Mouse (Mus musculus) retina, embryonic 14.5 days (tissue): ENCODE measurements around the gene Ptpn11.
A peak's percentile ranks its signal among the peaks of the same experiment; 100 is the strongest.
"Not testable (repeated sequence)": the region's sequence is repeated elsewhere in the genome, so short reads cannot be mapped to it uniquely, and the experiment has no call there.

Source experiments
- DNase-seq: peaks from one replicate; pipeline ENCODE4 v3.0.0-alpha.2; 2015; ENCODE audit warnings: low spot score

Ptpn11 gene

DNA sequence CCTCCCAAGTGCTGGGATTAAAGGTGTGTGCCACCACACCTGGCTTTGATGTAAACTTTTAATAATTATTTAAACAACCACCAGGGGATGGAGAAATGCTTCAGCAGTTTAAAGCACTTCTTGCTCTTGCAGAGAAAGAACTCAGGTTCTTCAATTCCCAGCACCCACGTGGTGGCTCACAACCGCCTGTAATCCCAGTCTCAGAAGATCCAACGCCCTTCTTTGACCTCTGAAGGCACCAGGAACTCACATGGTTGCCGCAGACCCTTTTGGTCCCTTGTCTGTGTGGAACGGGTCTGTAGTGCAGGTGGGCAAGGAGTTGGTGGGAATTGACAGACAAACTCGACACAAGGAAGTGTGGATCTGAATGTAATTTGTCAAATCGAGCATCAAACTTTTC, 23.5 kb upstream of the Ptpn11 start:
- no peak for DNase-seq

DNA sequence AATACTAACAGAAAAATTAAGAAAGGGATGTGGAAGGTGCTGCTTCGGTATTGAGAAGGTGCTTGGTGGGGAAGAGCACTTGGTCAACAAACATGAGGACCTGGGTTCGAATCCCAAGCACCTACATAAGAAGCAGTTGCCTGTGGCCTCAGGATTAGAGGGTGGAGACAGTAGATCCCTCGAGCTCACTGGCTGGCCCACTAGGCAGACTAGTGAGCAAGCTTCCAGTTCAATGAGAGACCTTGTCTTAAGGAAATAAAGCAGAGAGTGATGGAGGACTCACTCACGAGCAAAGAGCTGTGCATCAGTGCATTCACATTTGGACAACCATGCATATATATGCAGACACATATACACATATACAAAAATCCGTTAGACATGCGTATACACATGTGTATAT, 20.9 kb upstream of the Ptpn11 start:
- no peak for DNase-seq

DNA sequence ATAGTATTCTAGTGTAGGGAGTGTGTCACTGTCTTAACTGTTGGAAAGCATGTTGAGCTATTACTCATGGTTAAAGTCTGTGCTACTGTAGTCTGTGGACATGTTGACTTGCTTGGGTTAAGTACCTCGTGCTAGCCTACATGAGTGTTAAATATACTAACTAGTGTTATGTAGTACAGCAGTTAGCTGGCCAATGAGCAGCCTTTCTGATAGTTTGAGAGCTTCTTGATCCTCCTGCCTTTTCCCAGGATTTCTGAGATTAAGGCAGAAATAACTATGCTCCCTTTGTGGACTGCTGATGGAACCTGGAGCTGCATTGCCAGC, 19.4 kb upstream of the Ptpn11 start:
- DNase-seq = no peak

DNA sequence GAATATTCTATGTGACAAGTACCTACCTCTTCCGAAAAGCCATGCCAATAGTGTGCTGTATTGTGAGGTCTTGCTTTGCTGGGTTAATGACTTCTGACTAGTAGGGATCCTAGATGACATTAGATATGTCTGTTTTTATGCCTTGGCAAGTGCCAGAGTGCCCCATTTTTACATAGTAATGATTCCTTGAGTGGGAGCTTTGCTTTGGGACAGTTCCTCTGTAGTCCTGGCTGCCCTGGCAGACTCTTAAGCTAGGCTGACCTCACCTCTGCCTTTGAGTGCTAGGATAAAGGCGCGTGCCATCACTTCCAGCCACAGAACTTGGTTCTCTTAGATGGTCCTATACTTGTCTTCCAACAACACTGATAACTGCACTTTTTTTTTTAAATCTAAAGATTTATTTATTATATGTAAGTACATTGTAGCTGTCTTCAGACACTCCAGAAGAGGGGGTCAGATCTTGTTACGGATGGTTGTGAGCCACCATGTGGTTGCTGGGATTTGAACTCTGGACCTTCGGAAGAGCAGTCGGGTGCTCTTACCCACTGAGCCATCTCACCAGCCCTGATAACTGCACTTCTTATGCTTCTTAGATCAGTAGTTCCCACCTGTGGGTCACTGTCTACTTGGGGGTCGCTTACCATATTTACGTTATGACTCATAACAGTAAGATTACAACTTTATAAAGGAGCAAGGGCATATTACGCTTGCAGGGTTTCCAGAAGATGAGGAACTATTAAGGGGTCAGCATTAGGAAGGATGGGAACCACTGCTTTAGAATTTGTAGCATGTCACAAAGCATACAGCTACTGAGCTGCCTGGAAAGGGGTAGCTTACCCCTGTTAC, 18.8 kb upstream of the Ptpn11 start:
- no peak for DNase-seq

DNA sequence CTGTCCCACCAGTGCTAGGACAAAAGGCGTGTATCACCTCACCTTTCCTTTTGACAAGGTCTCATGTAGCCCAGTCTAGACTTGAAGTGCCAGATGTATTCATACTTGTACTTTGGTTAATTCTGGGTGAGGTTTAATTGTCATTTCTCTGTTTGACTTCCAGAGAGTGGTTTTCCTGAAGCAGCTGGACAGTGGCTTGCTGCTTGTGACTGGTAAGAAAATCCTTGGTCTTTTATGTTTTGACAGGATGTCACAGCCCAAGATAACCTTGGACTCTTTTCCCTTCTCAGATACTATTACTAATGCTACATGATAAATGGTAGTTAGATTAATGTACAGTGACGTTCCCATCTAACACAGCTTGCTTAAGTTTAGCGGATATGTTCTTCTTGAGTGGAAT, 15.8 kb upstream of the Ptpn11 start:
- DNase-seq = no peak

DNA sequence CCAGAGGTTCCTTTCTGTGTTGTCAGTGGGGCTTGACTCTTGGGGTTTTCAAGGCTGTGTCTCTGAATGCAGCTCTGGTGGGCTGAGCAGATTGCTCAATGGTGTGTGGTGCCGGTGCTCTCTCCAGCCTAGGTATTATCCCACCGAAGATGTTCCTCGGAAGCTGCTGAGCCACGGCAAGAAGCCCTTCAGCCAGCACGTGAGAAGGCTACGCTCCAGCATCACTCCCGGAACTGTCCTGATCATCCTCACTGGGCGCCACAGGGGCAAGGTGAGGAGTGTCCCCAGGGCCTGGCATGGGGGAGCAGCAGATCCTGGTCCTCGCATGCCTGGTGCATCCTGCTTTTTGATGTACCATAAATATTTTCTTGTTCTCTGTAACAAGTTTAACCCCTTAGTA, 15.3 kb upstream of the Ptpn11 start:
- DNase-seq = no peak

DNA sequence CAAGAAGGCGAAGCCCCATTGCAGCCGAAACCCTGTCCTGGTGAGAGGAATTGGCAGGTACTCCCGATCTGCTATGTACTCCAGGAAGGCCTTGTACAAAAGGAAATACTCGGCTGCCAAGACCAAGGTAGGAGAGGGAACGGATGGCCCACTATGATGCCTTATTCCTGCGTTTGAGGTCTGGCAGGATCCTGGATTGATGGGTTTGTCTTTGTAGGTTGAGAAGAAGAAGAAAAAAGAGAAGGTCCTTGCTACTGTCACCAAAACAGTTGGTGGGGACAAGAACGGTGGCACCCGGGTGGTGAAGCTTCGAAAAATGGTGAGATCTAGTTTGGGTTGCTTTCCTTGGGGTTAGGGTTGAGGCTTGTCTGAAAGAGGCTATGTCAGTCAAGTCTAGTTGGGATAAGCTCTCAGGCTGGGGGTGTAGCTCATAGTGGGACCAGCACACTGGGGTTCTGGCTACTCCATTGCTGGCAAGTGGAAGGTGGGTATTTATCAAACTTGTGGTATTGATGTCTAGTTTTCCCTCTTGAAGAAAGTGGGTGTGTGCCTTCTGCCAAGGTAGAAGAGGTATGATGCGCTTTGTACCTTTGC, 14.4 kb upstream of the Ptpn11 start:
- DNase-seq = not testable (repeated sequence)

DNA sequence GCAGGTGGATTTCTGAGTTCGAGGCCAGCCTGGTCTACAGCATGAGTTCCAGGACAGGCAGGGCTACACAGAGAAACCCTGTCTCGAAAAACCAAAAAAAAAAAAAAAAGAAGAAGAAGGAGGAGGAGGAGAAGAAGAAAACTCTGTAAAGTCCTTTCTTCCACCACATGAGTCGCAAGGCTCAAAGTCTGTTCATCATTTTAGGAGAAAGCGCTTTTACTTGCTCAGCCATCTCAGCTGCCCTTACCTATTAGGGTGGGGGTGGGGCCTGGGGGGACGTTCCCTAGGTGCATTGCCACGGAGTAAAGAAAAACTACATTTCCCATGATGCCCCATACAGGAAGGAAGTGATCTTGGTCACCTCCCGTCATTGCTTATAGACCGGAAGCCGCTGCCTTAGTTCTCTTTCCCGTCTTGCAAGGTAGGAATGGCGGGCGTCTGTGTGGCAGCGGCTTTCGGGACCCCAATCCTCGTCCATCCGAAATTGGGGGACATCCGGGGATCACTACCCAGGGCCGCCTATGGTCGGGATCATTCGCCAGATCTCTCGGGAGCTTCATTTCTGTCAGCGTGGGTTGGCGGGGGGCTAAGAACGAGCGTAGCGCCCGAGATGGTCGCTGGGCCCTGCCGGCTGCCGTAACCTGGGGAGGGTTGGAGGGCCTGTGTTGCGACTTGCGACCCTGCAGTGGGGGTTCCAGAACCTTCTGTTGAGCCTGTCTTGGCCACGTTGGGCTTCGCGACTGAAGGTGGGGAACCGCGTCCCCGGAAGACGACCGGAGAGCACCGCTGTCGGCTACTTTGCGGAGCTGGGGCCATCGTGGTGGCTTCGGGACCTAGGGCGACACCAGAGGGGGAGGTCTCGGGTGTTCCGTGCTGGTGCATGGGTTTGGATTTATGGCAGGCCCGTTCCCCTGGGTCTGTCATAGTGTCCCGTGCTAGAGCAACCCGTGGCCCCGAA, 13.2 kb upstream of the Ptpn11 start, which contains the start of gene Rpl6:
Gene Rpl6 (plus strand): TSS at position 350 of the 958 bp plus-strand sequence.
- peak; percentile 88 for DNase-seq

DNA sequence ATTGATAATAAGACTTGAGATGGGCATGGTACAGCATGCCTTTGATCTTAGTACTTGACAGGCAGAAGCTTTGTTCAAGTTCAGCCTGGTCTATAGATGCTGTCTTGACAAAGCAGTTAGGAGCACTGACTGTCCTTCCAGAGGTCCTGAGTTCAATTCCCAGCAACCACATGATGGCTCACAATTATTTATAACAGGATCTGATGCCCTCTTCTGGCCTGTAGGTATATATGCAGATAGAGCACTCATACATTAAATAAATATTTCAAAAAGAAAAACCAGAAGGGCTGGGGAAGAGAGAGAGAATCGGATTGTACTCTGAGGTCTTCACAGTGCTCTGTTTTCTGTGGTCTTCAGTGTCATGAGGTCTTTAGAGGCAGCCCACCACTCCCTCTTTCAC, 11.3 kb upstream of the Ptpn11 start:
- DNase-seq = no peak

DNA sequence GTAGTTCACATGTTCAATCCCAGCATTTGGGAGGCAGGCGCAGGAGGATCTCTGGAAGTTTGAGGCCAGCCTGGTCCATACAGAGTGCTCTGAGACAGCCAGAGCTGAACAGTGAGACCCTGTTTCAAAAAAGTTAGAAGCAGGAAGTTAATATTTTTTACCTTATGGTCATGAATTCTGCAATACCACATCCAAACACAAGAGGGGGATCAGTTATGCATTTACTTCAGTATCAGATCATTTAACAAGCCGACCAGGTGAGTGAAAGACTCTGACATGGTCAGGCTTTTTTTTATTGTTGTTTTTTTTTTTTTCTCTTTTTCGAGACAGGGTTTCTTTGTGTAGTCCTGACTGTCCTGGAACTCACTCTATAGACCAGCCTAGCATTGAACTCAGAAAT, 10.5 kb upstream of the Ptpn11 start:
- peak; percentile 77 for DNase-seq

DNA sequence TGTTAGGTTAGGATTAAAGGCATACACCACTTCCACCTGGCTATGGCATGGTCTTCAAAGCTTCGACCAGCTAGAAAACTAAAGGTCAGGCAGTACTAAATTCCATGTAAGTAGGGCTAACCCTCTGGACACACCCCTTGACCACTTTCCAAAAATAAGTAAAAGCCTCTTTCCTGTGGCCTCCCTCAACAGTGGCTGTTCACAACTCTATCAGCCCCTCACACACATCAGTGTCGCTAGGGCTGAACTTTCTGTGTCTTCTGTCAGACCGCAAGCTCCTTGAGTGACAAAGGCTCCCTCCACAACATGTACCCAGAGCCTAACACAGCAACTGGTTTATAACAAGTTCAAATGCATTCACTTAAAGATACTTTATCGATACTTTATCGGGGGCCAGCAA, 7.2 kb upstream of the Ptpn11 start:
- DNase-seq = no peak

DNA sequence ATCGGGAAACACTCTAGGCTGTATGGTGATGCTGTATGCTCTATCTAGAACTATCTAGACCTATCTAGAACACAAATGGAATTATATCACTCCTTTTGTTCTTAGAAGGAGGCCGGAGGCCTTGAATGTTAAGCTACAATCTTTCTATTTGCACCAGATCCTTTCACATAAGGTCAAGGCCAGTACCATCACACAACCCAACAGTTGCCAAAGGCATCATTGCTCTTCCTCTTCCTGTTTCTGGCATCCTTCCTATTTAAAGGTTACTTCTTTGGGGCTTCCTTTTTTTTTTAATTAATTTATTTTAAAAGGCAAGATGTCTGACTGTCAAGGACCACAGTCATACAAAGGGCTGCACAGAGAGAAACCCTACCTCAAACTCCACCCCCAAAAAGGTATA, 6.1 kb upstream of the Ptpn11 start:
- no peak for DNase-seq

DNA sequence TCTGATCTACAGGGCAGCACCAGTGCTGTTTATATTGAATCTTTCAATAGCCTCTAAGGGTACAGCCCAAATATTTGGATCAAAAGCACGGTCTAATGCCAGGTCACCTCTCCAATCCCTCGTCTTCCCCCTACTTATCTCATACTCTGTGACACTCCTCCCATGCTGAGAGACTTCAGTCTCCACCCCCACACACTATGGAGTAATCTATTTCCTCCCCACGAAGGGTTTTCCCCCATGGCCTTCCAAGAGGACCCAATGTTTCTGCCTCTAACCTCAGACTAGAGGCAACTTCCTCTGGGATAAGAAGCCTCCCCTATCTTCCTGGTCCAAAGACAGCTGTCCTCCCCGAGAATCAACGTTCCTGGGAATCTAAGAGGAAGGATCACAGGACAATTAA, 5.6 kb upstream of the Ptpn11 start:
- no peak for DNase-seq

DNA sequence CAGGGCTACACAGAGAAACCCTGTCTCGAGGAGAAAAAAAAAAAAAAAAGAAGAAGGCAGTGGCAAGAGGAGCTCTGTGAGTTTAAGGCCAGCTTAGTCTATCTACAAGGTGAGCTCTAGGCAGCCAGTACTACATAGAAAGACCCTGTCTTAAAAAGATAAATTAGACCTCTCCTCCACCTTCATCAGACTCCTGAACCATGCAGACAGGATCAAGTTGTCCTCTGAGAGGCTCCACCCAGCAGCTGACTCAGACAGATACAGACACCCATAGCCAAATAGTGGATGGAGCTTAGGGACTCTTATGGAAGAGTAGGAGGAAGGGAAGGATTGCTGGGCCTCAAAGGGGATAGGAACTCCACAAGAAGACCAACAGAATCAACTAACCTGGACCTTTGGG, 3.0 kb upstream of the Ptpn11 start:
- no peak for DNase-seq

DNA sequence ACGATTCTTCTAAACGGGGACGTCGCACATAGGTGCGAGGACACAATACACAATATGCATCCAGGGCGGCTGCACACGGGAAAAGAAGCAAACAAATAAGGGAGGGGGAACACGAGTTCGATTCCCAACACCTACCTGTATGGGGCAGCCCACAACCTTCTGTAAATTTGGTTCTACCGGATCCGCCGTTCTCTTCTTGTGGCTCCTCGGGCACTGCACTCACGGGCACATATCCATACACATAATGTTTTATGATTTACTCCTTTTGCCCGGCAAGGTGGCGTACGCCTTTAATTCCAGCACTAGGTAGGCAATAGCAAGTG, 348 bp upstream of the Ptpn11 start:
- no peak for DNase-seq

DNA sequence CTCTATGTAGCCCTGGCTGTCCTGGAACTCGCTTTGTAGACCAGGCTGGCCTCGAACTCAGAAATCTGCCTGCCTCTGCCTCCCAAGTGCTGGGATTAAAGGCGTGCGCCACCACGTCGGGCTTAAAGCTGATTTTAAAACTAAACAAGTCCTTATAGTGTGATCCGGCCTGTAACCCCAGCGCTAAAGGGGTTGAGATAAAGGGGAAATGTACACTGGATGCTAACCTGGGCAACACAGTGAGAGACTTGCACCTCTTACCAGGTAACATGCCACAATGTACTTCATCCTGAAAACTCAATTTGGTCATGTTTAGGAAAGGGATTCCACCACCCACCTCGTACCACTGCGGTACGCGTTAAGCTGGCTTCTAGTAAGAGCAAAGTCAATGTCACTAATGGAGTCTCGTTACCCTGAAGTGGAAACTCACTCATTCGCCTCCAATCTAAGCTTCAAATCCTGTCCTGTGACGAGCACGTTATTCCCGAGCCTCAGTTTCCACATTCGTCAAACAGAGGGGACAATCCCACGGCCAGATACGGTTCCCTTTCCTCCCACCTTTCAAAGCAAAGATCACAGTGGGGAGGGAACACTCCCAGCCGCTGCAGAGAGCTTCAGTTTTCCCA, 874 bp downstream of the Ptpn11 start:
- no peak for DNase-seq

DNA sequence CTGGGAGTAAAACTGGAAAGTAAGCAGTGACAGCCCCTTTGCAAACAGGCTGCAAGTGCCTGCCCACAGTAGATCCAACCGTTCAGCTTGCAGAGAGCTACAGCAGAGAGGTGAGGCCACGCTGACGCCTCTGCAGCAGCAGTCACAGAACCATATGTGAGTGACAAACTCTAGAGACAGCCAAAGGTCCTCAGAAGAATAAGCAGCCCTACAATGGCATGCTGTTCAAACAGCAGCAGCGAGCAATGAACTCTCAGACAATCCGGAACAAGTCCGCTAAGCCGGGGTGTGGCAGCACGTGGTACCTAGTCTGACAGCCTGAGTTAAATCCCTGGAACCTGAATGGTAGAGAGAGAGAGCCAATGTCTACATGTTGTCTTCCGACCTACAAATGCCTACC, 2.0 kb downstream of the Ptpn11 start:
- no peak for DNase-seq

DNA sequence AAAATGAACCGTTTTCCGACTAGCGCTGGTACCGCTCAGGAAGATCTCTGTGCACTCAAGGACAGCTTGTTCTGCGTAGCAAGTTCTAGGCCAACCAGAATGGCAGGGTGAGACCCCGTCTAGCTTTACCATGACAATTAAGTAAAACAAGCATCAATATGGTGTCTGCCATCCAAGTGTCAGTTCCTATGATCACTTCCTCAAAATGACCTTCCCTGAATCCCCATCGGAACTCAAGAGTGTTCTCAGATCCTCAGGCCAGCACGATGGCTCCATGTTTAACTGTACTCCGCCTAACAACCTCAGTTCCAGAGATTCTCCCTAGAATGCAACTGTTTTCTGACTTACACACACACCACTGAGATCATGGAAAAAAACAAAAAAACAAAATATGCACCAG, 2.9 kb downstream of the Ptpn11 start:
- DNase-seq = no peak

DNA sequence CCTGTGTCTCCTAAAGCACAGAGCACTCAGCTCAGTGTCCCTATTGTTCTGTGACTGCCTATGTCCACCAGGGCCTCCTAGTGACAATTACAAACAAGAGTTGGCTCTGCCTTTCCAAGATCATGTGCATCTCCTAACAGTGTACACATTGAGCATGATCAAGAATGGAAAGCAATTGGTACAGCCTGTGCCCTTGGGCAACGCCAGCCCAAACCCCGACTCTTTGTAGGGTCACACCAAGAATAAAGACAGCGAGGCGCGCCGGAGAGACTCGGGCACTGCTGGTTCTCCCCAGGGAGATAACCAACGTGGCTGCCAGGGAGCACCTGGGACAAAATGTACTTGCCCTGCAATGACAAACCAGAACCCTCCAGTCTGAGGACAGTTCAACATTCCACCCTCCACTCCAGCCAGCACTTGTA, 3.6 kb downstream of the Ptpn11 start:
- DNase-seq = no peak

DNA sequence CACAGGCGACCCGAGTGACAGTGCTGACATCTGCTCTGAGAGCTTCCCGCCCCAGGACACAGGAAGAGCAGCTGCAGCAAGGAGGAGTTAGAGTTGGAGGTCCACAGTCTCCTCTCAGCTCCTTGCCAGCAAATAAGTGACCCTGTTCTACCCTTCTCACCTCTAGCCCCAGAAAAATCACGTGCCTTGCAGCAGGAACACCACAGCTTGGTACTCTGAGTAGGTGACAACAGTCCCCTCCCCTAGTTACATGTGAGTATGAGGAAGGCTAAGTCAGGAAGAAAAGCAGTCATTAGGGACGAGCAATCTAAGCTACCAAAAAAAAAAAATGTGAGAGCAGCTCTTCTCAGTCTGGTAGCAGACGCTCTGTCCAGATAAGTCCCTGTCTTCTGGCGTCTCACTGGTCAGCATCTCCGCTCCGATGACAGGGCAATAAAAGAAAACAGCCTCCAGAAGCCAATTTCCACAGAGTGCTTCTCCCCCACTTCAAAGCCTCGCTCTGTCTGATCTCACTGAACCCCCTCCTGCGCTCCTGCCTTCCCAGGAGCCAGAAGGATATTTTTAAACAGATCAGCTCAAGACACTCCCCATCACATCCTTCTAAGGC, 6.1 kb downstream of the Ptpn11 start:
- no peak for DNase-seq

DNA sequence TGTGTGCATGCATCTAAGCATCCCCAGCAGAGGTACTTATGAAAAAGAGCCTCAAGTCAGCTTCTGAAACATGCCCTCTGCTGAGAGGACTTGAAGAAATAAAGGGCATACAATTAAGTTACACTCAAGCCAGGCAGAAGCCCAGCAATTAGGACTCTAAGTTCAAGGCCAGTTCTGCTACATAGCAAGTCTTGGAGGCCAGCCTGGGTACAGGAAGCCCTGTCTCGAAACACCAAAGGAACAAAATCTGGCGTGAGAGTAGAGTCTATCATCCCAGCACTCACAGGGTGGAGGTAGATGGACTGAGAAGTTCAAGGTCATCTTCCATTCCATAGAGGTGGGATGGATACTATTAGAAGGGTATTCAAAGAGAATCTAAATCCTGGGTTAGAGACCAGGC, 6.8 kb downstream of the Ptpn11 start:
- DNase-seq = no peak

DNA sequence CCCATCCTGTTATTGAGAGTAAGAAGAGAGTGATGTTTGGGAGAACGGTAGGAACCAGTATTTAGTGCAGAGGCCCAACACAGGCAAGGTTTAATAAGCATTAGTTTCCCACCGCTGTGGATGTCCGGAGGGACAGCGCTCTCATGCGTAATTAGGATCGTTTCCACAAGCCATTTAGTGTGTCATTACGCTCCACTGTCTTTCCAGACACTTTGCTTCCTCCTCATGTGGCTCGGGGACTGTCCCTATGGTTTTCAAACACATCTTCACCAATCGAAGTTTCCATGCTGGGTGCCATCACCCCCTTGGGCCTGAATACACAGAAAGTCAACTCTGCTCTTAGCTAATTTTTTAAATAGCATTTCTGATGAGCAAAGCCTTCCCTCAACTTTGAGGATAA, 7.9 kb downstream of the Ptpn11 start:
- DNase-seq = peak; percentile 52
